Mouse (Mus musculus): ENCODE measurements around the gene 4930519P11Rik. TPM values are rescaled to one million over a fixed set of nuclear protein-coding genes. Genes with fewer than 3 reads are reported as not detected.

The 4930519P11Rik gene
- 1 to 10 TPM in 1 of 4 experiments, not detected in 3; 1.4 TPM for total RNA-seq (2022)

GRCm38 (mm10) chr2:154613118-154614115, at the start of gene 4930519P11Rik, which contains the start of gene Zfp341:
4930519P11Rik (minus strand) TSS chr2:154613437.
Zfp341 (plus strand) TSS chr2:154613297.
- DNase-seq, result peak; percentile 82

DNA sequence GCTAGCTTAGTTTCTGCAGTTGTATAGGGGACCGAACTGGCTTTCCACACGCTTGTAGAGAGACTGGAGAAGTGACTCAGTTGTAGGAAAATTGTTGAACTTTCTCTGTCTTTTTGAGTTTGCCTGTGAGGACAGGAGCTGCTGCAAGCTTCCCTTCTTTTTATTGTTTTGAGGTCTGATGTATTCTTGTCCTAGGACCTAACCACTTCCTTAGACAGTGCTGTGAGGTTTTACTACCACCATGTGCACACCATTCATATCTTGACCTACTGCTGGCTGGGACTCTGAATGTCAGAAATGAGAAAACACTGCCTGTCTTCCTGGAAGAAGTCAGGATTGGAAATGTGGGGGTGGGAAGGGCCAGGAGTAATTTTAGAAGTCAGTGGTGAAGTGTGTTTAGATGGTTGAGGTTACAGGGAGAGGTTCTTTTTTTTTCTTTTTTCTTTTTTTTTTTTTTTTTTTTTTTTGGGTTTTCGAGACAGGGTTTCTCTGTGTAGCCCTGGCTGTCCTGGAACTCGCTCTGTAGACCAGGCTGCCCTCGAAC, 46.4 kb upstream of the 4930519P11Rik start:
- no peak for DNase-seq

GRCm38 (mm10) chr2:154659070-154659469, 45.8 kb upstream of the 4930519P11Rik start:
- no peak for DNase-seq

DNA sequence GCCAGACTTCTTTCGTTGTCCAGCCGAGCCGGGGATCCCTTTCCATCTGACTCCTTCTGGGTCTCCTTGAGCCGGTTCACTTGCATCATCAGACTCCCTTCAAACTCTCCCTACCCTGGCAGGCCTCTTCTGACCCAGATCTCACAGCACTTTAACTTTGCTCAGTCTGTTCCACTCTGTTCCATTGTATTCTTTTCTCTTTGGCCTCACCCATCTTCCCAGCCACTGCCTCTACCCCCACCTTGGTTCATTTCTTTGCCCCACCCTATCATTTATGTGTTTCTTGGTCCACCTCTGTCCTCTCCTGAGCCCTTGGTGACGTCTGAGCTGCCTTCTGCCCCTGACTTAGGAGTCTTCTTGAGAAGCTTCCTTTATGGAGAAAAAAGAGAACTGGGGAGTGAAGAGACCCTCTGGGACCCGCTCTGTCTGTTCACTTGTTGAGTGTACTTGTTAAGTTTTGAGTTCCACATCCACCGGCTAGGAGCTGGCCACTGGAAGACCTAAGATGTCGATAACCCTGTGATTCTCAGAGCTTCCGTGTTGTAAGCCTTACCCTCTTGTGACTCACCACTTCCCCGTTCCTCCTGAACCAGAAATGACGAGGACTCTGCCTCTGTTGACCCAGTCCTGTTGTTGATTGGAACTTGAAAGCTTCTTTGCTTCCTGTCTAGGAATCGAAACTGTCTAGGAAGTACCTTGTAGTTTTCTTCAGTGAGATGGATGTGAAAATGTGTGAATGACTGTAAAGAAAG, 44.4 kb upstream of the 4930519P11Rik start:
- peak; percentile 46 for DNase-seq

DNA sequence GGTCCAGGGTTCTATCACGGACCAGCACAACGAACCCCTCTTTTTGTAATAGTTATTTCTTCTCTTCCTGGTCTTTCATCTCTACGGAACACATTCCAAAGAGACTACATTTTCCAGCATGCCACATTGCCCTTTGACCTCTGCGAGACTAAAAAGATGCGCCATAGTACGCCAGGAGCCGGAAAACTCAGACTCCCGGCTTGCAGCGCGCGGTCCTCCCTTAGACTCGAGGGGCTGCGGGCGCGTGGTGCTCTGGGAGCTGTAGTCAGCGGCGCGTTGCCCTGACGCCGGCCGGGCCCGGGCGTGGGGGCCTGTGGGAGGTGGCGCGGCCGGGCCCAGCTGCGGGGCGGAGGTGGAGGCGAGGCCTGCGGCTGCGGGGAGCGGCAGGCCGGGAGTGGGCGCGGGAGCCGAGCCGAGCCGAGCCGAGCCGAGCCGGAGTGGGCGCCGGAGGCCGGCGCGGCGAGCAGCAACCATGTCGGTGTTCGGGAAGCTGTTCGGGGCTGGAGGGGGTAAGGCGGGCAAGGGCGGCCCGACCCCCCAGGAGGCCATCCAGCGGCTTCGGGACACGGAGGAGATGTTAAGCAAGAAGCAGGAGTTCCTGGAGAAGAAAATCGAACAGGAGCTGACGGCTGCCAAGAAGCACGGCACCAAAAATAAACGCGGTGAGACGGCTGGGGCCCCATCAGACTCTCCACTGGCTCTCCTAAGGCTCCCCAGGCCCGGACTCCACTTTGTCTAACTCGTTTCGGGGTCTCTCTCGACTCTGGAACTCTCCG, 43.7 kb upstream of the 4930519P11Rik start:
- DNase-seq, result peak; percentile 97

GRCm38 (mm10) chr2:154655878-154656414, 42.7 kb upstream of the 4930519P11Rik start:
- no peak for DNase-seq

DNA sequence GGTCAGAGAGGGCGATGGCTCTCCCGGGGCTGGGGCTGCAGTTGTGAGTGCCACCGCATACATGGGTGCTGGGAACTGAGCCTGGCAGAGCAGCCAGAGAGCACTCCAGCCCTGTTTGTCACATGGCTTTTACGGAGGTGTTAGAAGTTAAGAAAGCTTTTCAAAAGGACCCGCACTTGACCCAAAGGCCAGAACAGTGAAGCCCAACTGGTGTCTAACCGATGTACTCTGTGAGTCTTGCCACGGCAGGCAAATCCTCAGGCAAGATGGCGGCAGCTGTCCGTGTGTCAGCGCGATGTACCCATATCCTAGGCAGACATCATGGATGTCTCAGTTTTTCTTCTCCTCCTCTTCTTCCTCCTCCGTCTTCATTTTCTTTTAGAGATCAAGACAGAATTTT, 41.7 kb upstream of the 4930519P11Rik start:
- no peak for DNase-seq

DNA sequence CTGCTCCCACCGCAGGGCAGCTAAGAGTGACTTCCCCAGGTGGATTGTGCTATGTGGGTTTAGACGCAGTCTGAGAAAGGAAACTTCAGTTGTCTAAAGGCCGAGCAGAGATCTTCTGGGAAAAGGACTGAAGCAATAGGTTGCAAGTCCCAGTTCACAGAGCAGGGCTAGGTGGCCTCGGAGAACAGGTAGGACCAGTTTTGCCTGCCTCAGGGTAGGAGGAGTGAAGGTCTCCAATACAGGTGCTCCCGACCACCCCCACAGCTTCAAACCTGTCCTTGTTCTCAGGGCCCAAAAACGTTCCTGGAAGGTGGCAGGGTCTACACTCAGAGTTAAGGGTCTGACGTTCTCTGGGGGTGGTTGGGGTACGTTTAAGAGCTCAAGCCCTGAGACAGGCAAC, 38.1 kb upstream of the 4930519P11Rik start, which contains the start of gene Chmp4b:
Gene Chmp4b (plus strand): TSS at position 343 of the 400 bp plus-strand sequence.
- DNase-seq, result no peak

DNA sequence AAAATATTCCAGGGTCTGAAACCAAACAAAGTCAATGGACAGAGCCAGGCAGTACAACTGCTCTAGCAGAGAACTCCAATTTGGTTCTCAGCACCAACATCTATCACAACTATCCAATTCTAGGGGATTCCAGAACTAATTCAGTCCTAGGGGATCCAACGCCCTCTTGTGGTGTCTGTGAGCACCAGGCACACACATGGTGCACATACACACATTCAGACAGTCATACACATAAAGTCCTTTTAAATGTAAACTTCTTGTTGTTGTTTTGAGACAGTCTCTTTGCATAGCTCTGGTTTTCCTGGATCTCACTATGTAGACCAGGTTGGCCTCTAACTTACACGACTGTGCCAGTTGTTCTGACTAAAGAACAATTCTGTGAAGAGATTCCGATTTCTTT, 37.2 kb upstream of the 4930519P11Rik start:
- no peak for DNase-seq

DNA sequence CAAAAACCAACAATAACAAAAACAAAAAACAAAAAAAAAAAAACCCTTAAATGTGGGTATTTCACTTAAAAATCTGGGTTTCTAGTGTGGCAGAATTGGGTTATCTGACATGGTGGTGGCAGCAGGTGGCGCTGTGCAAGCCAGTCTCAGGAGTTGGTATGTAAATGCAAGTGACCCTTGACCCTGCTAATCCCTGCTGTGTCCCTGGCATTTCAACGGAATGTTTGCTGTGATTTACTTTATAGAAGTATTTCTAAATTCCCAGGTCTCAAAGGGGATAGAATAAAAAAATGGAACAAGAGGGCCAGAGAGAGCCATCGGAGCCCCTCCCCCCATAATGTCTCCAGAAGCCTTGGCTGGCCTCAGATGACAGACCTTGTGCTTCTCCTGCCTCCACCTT, 34.8 kb upstream of the 4930519P11Rik start:
- peak; percentile 49 for DNase-seq

- no peak for DNase-seq
Observed at GRCm38 (mm10) chr2:154646634-154647033, 33.4 kb upstream of the 4930519P11Rik start.

DNA sequence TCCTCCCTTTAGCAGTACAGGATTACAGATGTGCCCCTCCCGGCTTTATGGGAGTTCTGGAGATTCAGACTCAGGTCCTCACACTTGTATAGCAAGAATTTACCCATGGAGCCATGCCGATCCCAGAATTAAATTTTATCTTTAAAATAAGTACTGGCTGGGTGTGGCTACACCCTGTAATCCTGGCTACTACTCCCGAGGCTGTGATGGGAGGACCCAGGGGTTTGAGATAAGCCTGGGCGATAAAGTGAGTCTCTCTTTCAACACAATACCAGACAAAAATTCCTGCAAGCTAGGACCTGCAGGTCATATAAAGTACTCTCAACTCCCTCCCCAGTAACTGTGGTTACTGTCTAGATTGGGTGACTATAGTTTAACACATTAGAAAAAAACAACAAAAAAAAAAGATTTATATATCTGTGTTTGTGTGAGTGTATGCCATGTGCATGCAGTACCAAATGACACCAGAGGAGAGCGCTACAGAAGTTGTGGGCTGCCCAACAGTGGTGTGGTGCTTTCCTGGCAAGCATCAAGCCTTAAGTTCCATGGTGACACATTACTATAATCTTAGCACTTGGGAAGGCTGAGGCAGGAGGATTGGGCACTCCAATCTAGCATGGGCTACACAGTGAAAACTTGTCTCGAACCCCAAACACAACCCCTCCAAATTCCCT, 29.6 kb upstream of the 4930519P11Rik start:
- no peak for DNase-seq

- DNase-seq, result no peak
Observed at GRCm38 (mm10) chr2:154642005-154642459, 28.8 kb upstream of the 4930519P11Rik start.

GRCm38 (mm10) chr2:154641176-154641575, 27.9 kb upstream of the 4930519P11Rik start:
- no peak for DNase-seq

DNA sequence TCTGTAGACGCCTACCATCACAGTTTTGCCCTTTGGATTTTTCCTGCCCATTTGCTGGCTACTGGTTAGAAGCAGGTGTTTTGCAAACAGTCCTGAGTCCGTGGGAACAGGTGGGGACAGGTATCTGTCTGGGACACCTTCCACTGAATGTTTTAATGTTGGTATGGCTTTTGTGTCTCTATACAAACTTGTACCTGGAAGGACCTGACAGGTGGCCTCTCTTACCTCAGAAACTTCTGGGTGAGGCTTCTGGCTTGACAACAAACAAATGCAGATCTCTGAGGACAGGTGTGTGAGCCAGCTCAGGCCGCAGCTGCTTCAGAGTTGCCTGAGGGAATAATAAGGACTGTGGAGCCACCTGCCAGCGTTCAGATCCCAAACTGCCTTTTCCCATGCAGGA, 25.9 kb upstream of the 4930519P11Rik start:
- DNase-seq, result no peak

DNA sequence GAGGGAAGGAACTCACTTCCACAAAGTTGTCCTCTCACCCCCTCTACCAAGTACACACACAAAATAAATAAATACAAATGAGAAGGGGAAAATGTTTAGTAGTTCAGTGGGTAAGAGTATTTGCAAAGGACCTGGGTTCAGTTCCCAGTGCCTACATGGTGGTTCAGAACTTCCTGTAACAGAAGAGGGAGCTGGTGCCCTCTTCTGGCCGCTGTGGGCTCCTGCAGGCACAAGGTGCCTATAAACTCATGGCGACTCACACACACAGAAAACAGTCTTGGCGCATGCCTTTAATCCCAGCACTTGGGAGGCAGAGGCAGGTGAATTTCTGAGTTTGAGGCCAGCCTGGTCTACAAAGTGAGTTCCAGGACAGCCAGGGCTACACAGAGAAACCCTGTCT, 25.3 kb upstream of the 4930519P11Rik start:
- DNase-seq, result no peak

DNA sequence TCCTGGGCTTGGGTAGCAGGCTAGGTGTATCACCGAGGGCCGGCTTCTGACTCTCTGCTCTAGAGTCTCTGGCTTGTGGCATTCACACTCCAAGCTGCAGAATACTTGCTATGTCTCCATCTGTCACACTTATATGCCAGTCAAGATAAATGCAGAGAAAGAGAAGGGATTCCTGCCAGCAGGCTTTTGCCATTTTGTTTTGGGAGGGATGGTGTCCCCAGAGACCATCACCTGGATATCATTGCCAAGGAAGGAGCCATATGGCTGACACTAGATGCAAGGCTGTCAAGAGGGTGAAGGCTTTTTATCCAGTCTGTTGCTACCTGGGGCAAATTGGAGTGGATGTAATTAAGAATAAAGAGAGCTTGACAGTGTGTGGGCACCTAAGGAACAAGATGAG, 22.6 kb upstream of the 4930519P11Rik start:
- no peak for DNase-seq

DNA sequence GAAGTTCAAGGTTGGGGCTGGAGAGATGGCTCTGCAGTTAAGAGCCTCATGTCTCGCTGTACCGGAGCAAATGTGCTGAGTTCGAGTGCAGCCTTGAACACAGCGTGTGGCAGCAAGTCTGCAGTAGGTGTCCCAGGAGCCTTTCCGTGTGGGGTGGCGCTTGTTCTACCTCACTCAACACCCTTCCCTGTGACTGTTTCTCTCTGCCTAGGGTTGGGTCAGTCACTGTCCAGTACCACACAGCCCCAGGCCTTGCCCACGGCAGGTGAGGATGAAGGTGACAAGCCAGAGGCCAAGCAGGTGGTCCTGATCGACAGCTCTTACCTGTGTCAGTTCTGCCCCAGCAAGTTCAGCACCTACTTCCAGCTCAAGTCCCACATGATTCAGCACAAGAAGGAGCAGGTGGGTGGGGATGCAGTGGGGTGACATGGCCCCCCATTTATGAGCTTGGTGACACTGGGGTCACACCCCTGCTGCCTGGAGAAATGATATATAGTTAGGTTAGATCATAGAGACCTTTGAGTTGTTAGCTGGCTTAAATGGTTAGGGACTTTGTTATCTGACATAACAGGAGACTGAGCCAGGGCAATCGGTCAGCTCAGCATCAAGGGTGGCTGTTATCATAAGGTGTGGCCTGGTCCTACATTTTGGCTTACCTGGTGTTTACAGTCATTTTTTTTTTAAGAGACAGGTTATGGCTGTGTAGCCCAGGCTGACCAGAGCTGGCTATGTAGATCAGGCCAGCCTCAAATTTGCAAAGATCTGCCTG, 20.8 kb upstream of the 4930519P11Rik start:
- DNase-seq, result no peak

- no peak for DNase-seq
Observed at GRCm38 (mm10) chr2:154633039-154633742, 20.0 kb upstream of the 4930519P11Rik start.

Data from adrenal gland, adult 8-10 months (tissue).